Mouse (Mus musculus): ENCODE results near the gene Carns1. TPM values are rescaled to one million over a fixed set of nuclear protein-coding genes. Genes with fewer than 3 reads are reported as not detected.

Gene Carns1
- polyA plus RNA-seq, 1 experiment from 2014 or later: 3.2 TPM

DNA sequence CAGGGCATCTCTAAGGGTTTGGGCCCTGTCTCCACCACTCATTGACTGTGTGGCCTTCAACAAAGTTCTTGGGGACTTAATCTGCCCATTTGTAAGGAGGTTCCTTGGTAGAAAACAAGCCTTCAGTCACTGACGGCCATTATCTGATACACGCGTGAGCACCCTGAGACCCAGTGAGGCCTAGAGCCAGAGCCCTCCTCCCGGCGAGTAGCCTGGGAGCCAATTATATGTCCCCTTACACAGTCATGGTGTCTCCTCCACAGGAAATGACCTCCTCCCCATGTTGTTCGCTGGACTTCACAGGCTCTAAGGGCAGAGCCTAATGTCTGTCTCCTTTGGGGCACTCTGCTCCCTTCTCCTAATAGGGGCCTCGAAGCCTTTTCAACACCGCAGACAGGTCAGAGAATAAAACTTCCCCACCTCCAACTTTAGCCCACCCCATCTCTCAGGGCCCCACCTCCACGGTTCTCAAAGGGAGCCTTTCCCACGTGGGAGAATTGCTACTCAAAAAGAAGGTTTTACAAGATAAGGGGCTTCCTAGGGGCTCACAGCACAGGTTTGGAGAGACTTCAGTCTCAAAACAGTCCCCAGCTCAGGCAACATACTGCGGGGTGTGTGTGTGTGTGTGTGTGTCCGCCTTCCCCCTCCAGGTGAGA, 28.8 kb downstream of the Carns1 start:
- ATAC-seq (replicated peaks; ENCODE audit: low FRiP score) (no peak), DNase-seq (ENCODE audit: low spot score) (no peak)
- H3K9ac ChIP-seq (ENCODE audit: low read length): no peak overlapping the region
- peaks cover 7% of the 10 kb centered on the region for H3K4me1 ChIP-seq (replicated peaks; ENCODE audit: control insufficient read depth, insufficient read depth, low read length)
- H3K27ac ChIP-seq (ENCODE audit: low read depth, low read length): no peak overlapping the region
- H3K27me3 ChIP-seq (ENCODE audit: control insufficient read depth, insufficient read depth, low read length): no peaks in the 10 kb centered on the region
- H3K4me2 ChIP-seq (ENCODE audit: low read depth, low read length, severe bottlenecking): no peak overlapping the region
- 62% methylated on average over 12 of the region's 12 CpGs for WGBS
- no peak overlapping the region for H3K4me3 ChIP-seq (ENCODE audit: low read depth, low read length)
- no peaks in the 10 kb centered on the region; the same call in 1 of the 2 replicates for H3K9me3 ChIP-seq (ENCODE audit: control insufficient read depth, low read length)
- no peaks in the 10 kb centered on the region for H3K36me3 ChIP-seq (ENCODE audit: control insufficient read depth, insufficient read depth, low read length)

DNA sequence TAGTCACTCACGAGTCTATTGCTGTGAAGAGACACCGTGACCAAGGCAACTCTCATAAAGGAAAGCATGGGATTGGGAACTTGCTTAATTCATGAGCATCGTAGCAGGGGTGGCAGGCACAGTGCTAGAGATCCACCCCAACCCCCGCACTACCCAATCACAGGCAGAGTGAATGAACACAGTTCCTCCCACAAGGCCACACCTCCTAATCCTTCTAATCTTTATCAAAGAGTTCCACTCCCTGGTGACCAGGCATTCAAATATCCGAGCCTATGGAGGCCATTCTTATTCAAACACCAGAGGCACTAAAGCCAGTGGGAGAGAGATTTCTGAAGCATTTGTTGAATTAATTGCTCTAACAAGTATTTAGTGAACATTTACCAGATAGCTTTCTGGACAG, 29.3 kb downstream of the Carns1 start:
- WGBS: 87% methylated on average over 5 of the region's 5 CpGs
- Histone ChIP-seq H3K27ac (ENCODE audit: low read depth, low read length) (no peak overlapping the region), H3K27me3 (ENCODE audit: control insufficient read depth, insufficient read depth, low read length) (no peaks in the 10 kb centered on the region), H3K9me3 (ENCODE audit: control insufficient read depth, low read length) (no peaks in the 10 kb centered on the region; the same call in 1 of the 2 replicates), H3K4me2 (ENCODE audit: low read depth, low read length, severe bottlenecking) (no peak overlapping the region), H3K36me3 (ENCODE audit: control insufficient read depth, insufficient read depth, low read length) (no peaks in the 10 kb centered on the region), H3K4me1 (replicated peaks; ENCODE audit: control insufficient read depth, insufficient read depth, low read length) (peaks cover 7% of the 10 kb centered on the region), H3K9ac (ENCODE audit: low read length) (no peak overlapping the region), H3K4me3 (ENCODE audit: low read depth, low read length) (no peak overlapping the region)
- DNase-seq (ENCODE audit: low spot score) (no peak), ATAC-seq (replicated peaks; ENCODE audit: low FRiP score) (no peak)

DNA sequence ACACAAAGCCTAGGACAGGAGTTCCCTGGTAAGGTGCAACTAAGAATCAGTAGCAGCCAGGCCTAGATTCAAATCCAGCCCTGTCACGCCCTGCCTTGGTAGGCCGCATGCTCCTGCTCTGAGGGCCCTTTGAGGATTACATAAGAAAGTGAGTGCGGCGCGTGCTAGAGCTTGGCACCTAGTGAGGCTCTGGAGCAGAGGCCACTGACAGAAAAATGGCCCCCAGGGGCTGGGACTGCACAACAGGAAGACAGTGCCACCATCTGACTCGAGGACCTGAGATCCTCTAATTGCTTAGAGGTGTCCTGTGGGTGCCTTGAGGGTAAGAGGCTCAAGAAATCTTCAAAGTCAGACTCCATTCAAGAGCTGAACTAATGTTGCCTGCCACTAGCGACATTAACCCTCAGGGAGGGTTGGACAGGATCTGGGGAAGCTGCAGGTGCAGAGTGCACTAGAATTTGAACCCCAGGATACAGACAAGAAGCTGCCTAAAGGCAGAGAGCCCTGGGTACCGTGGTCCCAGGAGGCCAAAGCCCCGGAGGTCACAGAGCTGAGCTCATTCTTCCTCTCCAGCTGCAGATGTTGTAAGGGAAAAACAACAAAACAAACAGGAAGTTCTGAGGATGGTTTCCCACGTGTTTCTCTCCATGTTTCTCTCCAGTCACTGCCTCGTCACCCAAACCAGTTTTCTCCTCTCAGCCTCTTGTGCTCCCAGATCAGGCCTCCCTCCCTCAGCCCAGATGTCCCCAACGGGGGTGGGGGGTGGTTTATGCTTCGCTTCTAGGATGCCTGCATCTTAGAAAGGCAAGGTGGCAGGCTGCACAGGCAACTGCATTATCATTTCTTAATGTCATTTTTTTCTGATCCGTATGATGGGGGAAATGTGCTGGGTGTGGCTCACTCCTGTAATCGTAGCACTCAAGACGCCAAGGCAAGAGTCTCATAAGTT, 30.5 kb downstream of the Carns1 start:
- WGBS: 87% methylated on average over 16 of the region's 16 CpGs

DNA sequence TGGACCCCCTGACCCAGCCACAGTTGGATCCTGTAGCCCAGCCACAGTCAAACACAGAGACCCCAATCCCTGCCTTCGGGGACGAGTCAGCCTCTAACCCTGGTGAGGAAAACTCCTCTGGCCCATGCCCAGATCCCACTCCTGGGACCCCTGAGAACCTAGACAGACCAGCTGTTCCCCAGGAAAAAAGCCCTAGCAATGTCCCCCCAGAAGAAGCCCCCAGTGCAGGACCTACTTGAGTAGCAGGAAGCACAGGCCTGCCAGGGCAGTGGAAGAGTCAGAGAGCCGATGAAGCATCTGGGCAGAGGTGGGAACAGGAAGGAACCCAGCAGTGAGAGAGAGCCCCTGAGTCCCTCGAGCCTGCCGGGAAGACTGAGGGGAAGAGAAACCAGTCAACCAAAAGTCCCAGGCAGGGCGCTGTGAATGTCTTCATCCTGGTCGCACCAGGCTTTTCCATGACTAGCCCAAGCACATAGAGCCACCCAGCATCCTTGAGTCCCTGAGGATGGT, 31.5 kb downstream of the Carns1 start, which contains the start of gene Cabp4:
Gene Cabp4, minus strand, starts transcription at position 275 of the 510 bp plus-strand sequence.
- DNase-seq (ENCODE audit: low spot score) (no peak), ATAC-seq (replicated peaks; ENCODE audit: low FRiP score) (no peak)
- no peaks in the 10 kb centered on the region for H3K36me3 ChIP-seq (ENCODE audit: control insufficient read depth, insufficient read depth, low read length)
- no peak within 1 kb of the TSS for H3K27ac ChIP-seq (ENCODE audit: low read depth, low read length)
- H3K9me3 ChIP-seq (ENCODE audit: control insufficient read depth, low read length): no peaks in the 10 kb centered on the region; the same call in 1 of the 2 replicates
- H3K27me3 ChIP-seq (ENCODE audit: control insufficient read depth, insufficient read depth, low read length): no peaks in the 10 kb centered on the region
- no peak within 1 kb of the TSS for H3K9ac ChIP-seq (ENCODE audit: low read length)
- H3K4me1 ChIP-seq (replicated peaks; ENCODE audit: control insufficient read depth, insufficient read depth, low read length): peaks cover 3% of the 10 kb centered on the region
- H3K4me2 ChIP-seq (ENCODE audit: low read depth, low read length, severe bottlenecking): no peak within 1 kb of the TSS
- H3K4me3 ChIP-seq (ENCODE audit: low read depth, low read length): no peak within 1 kb of the TSS
- 86% methylated on average over 7 of the region's 7 CpGs for WGBS

More for the DNA sequence above, 30.5 kb downstream of the Carns1 start:
- H3K4me2 ChIP-seq (ENCODE audit: low read depth, low read length, severe bottlenecking): no peak overlapping the region
- no peak overlapping the region for H3K9ac ChIP-seq (ENCODE audit: low read length)
- no peak overlapping the region for H3K4me3 ChIP-seq (ENCODE audit: low read depth, low read length)
- no peak overlapping the region for H3K27ac ChIP-seq (ENCODE audit: low read depth, low read length)
- H3K9me3 ChIP-seq (ENCODE audit: control insufficient read depth, low read length): no peaks in the 10 kb centered on the region; the same call in 1 of the 2 replicates
- peaks cover 7% of the 10 kb centered on the region for H3K4me1 ChIP-seq (replicated peaks; ENCODE audit: control insufficient read depth, insufficient read depth, low read length)
- H3K27me3 ChIP-seq (ENCODE audit: control insufficient read depth, insufficient read depth, low read length): no peaks in the 10 kb centered on the region
- H3K36me3 ChIP-seq (ENCODE audit: control insufficient read depth, insufficient read depth, low read length): no peaks in the 10 kb centered on the region
- ATAC-seq (replicated peaks; ENCODE audit: low FRiP score): no peak
- DNase-seq (ENCODE audit: low spot score): no peak

DNA sequence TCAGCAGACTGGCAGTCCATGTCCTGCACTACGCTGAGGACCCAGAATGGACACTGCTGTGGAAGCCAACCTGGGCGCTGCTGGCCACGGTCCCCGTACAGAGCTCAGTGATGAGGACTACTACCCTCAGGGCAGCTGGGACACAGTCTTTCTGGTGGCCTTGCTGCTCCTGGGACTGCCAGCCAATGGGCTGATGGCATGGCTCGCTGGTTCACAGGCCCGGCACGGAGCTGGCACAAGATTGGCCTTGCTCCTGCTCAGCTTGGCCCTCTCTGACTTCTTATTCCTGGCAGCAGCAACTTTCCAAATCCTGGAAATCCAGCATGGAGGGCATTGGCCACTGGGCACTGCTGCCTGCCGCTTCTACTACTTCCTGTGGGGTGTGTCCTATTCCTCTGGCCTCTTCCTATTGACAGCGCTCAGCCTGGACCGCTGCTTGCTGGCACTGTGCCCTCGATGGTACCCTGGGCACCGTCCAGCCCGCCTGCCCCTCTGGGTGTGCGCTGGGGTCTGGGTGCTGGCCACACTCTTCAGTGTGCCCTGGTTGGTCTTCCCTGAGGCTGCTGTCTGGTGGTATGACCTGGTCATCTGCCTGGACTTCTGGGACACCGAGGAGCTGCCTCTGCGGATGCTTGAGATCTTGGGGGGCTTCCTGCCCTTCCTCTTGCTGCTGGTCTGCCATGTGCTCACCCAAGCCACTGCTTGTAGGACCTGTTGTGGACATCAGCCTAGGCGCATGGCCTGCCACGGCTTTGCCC, 32.7 kb downstream of the Carns1 start:
- no peaks in the 10 kb centered on the region; the same call in 1 of the 2 replicates for H3K9me3 ChIP-seq (ENCODE audit: control insufficient read depth, low read length)
- 93% methylated on average over 18 of the region's 18 CpGs for WGBS
- ATAC-seq (replicated peaks; ENCODE audit: low FRiP score) (no peak), DNase-seq (ENCODE audit: low spot score) (no peak)
- H3K27me3 ChIP-seq (ENCODE audit: control insufficient read depth, insufficient read depth, low read length): no peaks in the 10 kb centered on the region
- H3K4me3 ChIP-seq (ENCODE audit: low read depth, low read length): no peak overlapping the region
- no peak overlapping the region for H3K27ac ChIP-seq (ENCODE audit: low read depth, low read length)
- H3K9ac ChIP-seq (ENCODE audit: low read length): no peak overlapping the region
- no peaks in the 10 kb centered on the region for H3K36me3 ChIP-seq (ENCODE audit: control insufficient read depth, insufficient read depth, low read length)
- no peaks in the 10 kb centered on the region; the same call in 1 of the 2 replicates for H3K4me1 ChIP-seq (replicated peaks; ENCODE audit: control insufficient read depth, insufficient read depth, low read length)
- H3K4me2 ChIP-seq (ENCODE audit: low read depth, low read length, severe bottlenecking): no peak overlapping the region

DNA sequence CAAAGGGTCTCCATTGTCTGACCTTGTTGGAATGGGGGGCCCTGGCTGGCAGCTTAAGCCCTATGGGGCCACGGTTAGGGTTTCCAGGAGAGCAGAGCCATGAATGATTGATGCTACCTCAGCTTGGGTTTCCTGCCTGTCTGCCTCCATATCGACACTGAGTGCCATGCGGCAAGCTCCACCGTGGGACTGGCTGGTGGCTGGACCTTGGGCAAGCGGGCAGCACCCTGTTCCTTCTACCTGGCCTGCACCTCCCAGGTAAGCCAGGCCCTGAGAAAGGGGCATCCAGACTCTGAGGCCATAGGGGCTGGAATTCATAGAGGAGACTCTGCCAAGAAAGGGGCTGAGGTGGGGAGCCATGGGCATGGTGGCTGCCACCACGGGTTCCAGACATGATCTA, 35.1 kb downstream of the Carns1 start:
- no peaks in the 10 kb centered on the region for H3K36me3 ChIP-seq (ENCODE audit: control insufficient read depth, insufficient read depth, low read length)
- WGBS: 86% methylated on average over 6 of the region's 6 CpGs
- no peak overlapping the region for H3K9ac ChIP-seq (ENCODE audit: low read length)
- H3K9me3 ChIP-seq (ENCODE audit: control insufficient read depth, low read length): no peaks in the 10 kb centered on the region
- H3K27ac ChIP-seq (ENCODE audit: low read depth, low read length): no peak overlapping the region
- H3K4me3 ChIP-seq (ENCODE audit: low read depth, low read length): no peak overlapping the region
- H3K27me3 ChIP-seq (ENCODE audit: control insufficient read depth, insufficient read depth, low read length): no peaks in the 10 kb centered on the region
- no peaks in the 10 kb centered on the region for H3K4me1 ChIP-seq (replicated peaks; ENCODE audit: control insufficient read depth, insufficient read depth, low read length)
- H3K4me2 ChIP-seq (ENCODE audit: low read depth, low read length, severe bottlenecking): no peak overlapping the region
- DNase-seq (ENCODE audit: low spot score) (no peak), ATAC-seq (replicated peaks; ENCODE audit: low FRiP score) (no peak)

DNA sequence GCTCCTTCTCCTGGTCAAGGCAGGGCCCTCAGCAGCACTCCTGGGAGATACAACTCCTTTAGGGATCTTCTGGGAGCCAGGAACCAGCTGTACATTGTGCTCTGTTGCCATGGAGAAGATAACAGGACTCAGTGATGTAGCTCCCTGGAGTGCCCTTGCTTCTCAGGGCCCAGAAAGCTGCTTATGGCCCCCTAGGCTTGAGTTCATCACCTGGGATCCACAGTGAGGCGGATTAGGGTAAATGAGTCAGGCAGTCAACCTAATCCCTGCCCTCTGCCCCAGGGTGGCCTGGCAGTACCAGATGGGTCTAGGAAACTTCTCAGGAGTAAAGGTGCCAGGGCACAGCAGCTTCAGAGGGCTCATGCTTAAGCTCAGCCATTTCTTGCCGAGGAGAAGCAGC, 35.8 kb downstream of the Carns1 start, which contains the start of gene Gpr152:
Gene Gpr152, plus strand, starts transcription at position 342 of the 400 bp plus-strand sequence.
- Histone ChIP-seq H3K4me3 (ENCODE audit: low read depth, low read length) (no peak within 1 kb of the TSS), H3K27ac (ENCODE audit: low read depth, low read length) (no peak within 1 kb of the TSS), H3K27me3 (ENCODE audit: control insufficient read depth, insufficient read depth, low read length) (no peaks in the 10 kb centered on the region), H3K4me2 (ENCODE audit: low read depth, low read length, severe bottlenecking) (no peak within 1 kb of the TSS), H3K9ac (ENCODE audit: low read length) (no peak within 1 kb of the TSS), H3K9me3 (ENCODE audit: control insufficient read depth, low read length) (no peaks in the 10 kb centered on the region), H3K4me1 (replicated peaks; ENCODE audit: control insufficient read depth, insufficient read depth, low read length) (no peaks in the 10 kb centered on the region), H3K36me3 (ENCODE audit: control insufficient read depth, insufficient read depth, low read length) (no peaks in the 10 kb centered on the region)
- WGBS: 58% methylated on average over 2 of the region's 2 CpGs
- ATAC-seq (replicated peaks; ENCODE audit: low FRiP score): no peak
- no peak for DNase-seq (ENCODE audit: low spot score)

DNA sequence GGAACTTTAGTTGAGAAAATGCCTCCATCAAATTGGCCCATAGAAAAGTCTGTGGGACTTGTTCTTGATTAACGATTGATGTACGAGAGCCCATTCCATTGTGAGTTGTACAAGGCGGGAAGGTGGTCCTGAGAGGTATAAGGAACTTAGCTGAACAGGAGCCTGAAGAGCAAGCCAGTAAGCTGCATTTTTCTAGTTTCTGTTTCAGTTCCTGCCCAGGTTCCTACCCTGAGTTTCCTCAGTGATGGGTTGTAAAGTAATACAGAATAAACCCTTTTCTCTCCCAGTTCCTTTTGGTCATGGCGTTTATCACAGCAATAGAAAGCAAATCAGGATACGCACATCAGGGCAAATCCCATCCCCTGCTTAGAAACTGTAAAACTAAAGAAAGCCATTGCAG, 37.4 kb downstream of the Carns1 start:
- Histone ChIP-seq H3K4me3 (ENCODE audit: low read depth, low read length) (no peak overlapping the region), H3K27ac (ENCODE audit: low read depth, low read length) (no peak overlapping the region), H3K9ac (ENCODE audit: low read length) (no peak overlapping the region), H3K4me2 (ENCODE audit: low read depth, low read length, severe bottlenecking) (no peak overlapping the region), H3K27me3 (ENCODE audit: control insufficient read depth, insufficient read depth, low read length) (no peaks in the 10 kb centered on the region), H3K9me3 (ENCODE audit: control insufficient read depth, low read length) (no peaks in the 10 kb centered on the region), H3K4me1 (replicated peaks; ENCODE audit: control insufficient read depth, insufficient read depth, low read length) (no peaks in the 10 kb centered on the region), H3K36me3 (ENCODE audit: control insufficient read depth, insufficient read depth, low read length) (no peaks in the 10 kb centered on the region; the same call in 1 of the 2 replicates)
- ATAC-seq (replicated peaks; ENCODE audit: low FRiP score): no peak
- DNase-seq (ENCODE audit: low spot score): no peak
- WGBS: 86% methylated on average over 5 of the region's 5 CpGs

All from forebrain, embryonic 11.5 days (tissue).